Mouse (Mus musculus) retina, embryonic 14.5 days (tissue): ENCODE measurements at regions not wholly inside any gene's neighbourhood (a gene's known extent, or its start where the extent isn't known, plus 50 kb on each side); places are given as distances from the start of the nearest gene placed in this dataset.
A peak's percentile ranks its signal among the peaks of the same experiment; 100 is the strongest.

Source experiments
- DNase-seq: peaks from one replicate; pipeline ENCODE4 v3.0.0-alpha.2; 2015; ENCODE audit warnings: low spot score

- no peak for DNase-seq
These were observed 324.3 kb downstream of the Qk start for GRCm38 (mm10) chr17:9995321-9995720.

- no peak for DNase-seq
These were observed 321.2 kb upstream of the Pabpc6 start for GRCm38 (mm10) chr17:9990744-9991143.

- no peak for DNase-seq
These were observed 311.8 kb upstream of the Pabpc6 start for GRCm38 (mm10) chr17:9981273-9981672.

- DNase-seq = no peak
These were observed 307.4 kb upstream of the Pabpc6 start for GRCm38 (mm10) chr17:9976866-9977421.

GRCm38 (mm10) chr17:9975995-9976394 is 306.5 kb upstream of the Pabpc6 start:
- DNase-seq = no peak

- DNase-seq = no peak
These were observed 305.6 kb upstream of the Pabpc6 start for GRCm38 (mm10) chr17:9975153-9975552.

GRCm38 (mm10) chr17:9967988-9968387 is 298.5 kb upstream of the Pabpc6 start:
- DNase-seq = no peak

- no peak for DNase-seq
These were observed 293.4 kb upstream of the Pabpc6 start for GRCm38 (mm10) chr17:9962893-9963436.

- no peak for DNase-seq
These were observed 279.6 kb upstream of the Pabpc6 start for GRCm38 (mm10) chr17:9948985-9949667.

GRCm38 (mm10) chr17:9947609-9948008 is 278.1 kb upstream of the Pabpc6 start:
- no peak for DNase-seq

GRCm38 (mm10) chr17:9944513-9944912 is 275.0 kb upstream of the Pabpc6 start:
- no peak for DNase-seq

GRCm38 (mm10) chr17:9942171-9942570 is 272.7 kb upstream of the Pabpc6 start:
- no peak for DNase-seq

- peak; percentile 37 for DNase-seq
These were observed 270.1 kb upstream of the Pabpc6 start for GRCm38 (mm10) chr17:9939576-9939975.

- DNase-seq = peak; percentile 77
These were observed 268.9 kb upstream of the Pabpc6 start for GRCm38 (mm10) chr17:9938426-9938825.

GRCm38 (mm10) chr17:9937211-9937610 is 267.7 kb upstream of the Pabpc6 start:
- peak; percentile 82 for DNase-seq

GRCm38 (mm10) chr17:9932186-9932585 is 262.7 kb upstream of the Pabpc6 start:
- DNase-seq = no peak

- no peak for DNase-seq
These were observed 262.0 kb upstream of the Pabpc6 start for GRCm38 (mm10) chr17:9931526-9931925.

- DNase-seq = no peak
These were observed 260.1 kb upstream of the Pabpc6 start for GRCm38 (mm10) chr17:9929448-9930088.

- no peak for DNase-seq
These were observed 258.2 kb upstream of the Pabpc6 start for GRCm38 (mm10) chr17:9927724-9928123.

- no peak for DNase-seq
These were observed 256.8 kb upstream of the Pabpc6 start for GRCm38 (mm10) chr17:9926308-9926707.

- no peak for DNase-seq
These were observed 251.8 kb upstream of the Pabpc6 start for GRCm38 (mm10) chr17:9921326-9921725.

GRCm38 (mm10) chr17:9917031-9917430 is 247.5 kb upstream of the Pabpc6 start:
- no peak for DNase-seq

GRCm38 (mm10) chr17:9910856-9911255 is 241.3 kb upstream of the Pabpc6 start:
- DNase-seq = no peak
